Mouse (Mus musculus): ENCODE data around the gene Hbq1b.
"Not testable (repeated sequence)": the region's sequence is repeated elsewhere in the genome, so short reads cannot be mapped to it uniquely, and the experiment has no call there.

Gene Hbq1b

GRCm38 (mm10) chr11:32286695-32287492 lies at the start of gene Hbq1b:
Hbq1b (plus strand) TSS chr11:32286965.
- DNase-seq (ENCODE audit: low read depth): not testable (repeated sequence)

GRCm38 (mm10) chr11:32237411-32237795 lies 49.4 kb upstream of the Hbq1b start:
- DNase-seq (ENCODE audit: low read depth): no peak

GRCm38 (mm10) chr11:32238093-32238860 lies 48.5 kb upstream of the Hbq1b start:
- DNase-seq (ENCODE audit: low read depth): no peak

- DNase-seq (ENCODE audit: low read depth): no peak
Measured at GRCm38 (mm10) chr11:32241391-32241790, 45.4 kb upstream of the Hbq1b start.

- no peak for DNase-seq (ENCODE audit: low read depth)
Measured at GRCm38 (mm10) chr11:32242209-32242608, 44.6 kb upstream of the Hbq1b start.

GRCm38 (mm10) chr11:32243205-32243955 lies 43.4 kb upstream of the Hbq1b start:
- DNase-seq (ENCODE audit: low read depth): no peak

- DNase-seq (ENCODE audit: low read depth): no peak
Measured at GRCm38 (mm10) chr11:32244064-32244463, 42.7 kb upstream of the Hbq1b start.

GRCm38 (mm10) chr11:32244617-32245016 lies 42.1 kb upstream of the Hbq1b start:
- no peak for DNase-seq (ENCODE audit: low read depth)

GRCm38 (mm10) chr11:32245614-32246013 lies 41.2 kb upstream of the Hbq1b start:
- no peak for DNase-seq (ENCODE audit: low read depth)

- no peak for DNase-seq (ENCODE audit: low read depth)
Measured at GRCm38 (mm10) chr11:32247068-32247467, 39.7 kb upstream of the Hbq1b start.

GRCm38 (mm10) chr11:32248350-32248749 lies 38.4 kb upstream of the Hbq1b start:
- DNase-seq (ENCODE audit: low read depth): no peak

- no peak for DNase-seq (ENCODE audit: low read depth)
Measured at GRCm38 (mm10) chr11:32250880-32251763, 35.6 kb upstream of the Hbq1b start.

- no peak for DNase-seq (ENCODE audit: low read depth)
Measured at GRCm38 (mm10) chr11:32253121-32253520, 33.6 kb upstream of the Hbq1b start.

GRCm38 (mm10) chr11:32256146-32256545 lies 30.6 kb upstream of the Hbq1b start:
- DNase-seq (ENCODE audit: low read depth): no peak

GRCm38 (mm10) chr11:32256566-32256965 lies 30.2 kb upstream of the Hbq1b start:
- DNase-seq (ENCODE audit: low read depth): no peak

GRCm38 (mm10) chr11:32262674-32263415 lies 23.9 kb upstream of the Hbq1b start:
- no peak for DNase-seq (ENCODE audit: low read depth)

GRCm38 (mm10) chr11:32265117-32265738 lies 21.5 kb upstream of the Hbq1b start:
- DNase-seq (ENCODE audit: low read depth): no peak

GRCm38 (mm10) chr11:32266194-32266593 lies 20.6 kb upstream of the Hbq1b start:
- no peak for DNase-seq (ENCODE audit: low read depth)

- DNase-seq (ENCODE audit: low read depth): no peak
Measured at GRCm38 (mm10) chr11:32266776-32267175, 20.0 kb upstream of the Hbq1b start.

GRCm38 (mm10) chr11:32267188-32267884 lies 19.4 kb upstream of the Hbq1b start, which contains the start of gene Nprl3:
Nprl3 (minus strand) TSS chr11:32267707.
- DNase-seq (ENCODE audit: low read depth): peak; percentile 82
